ENCODE assay signal across 28 mouse cellular contexts in genomic region chr19:54429062-54429461, GRCm38 (mm10).
DNase-seq lines count a peak whose midpoint lies in the region; ATAC-seq lines count a peak whose summit lies in the region.
"Had no signal": no experiment of that assay in that cellular context is flagged by ENCODE, and none has a peak within 500 bp of the region (broad histone marks: within the 10 kb centered on the region; RNA-seq: fewer than 3 reads in every experiment).

No protein-coding gene starts in this region.

- no peaks in the 10 kb centered on the region for H3K27me3 ChIP-seq in embryonic facial prominence, embryonic 14.5 days (replicated peaks; ENCODE audit: control insufficient read depth, insufficient read depth, low read length)
- H3K27me3 ChIP-seq: liver, embryonic 15.5 days; stomach, embryonic 15.5 days had no signal

- WGBS in embryonic facial prominence, embryonic 14.5 days, result 31% methylated on average over 2 of the region's 2 CpGs

- H3K9ac ChIP-seq in embryonic facial prominence, embryonic 14.5 days (ENCODE audit: low read depth, low read length), result no peak overlapping the region
- H3K9ac ChIP-seq: hindbrain, embryonic 14.5 days; liver, embryonic 15.5 days; lung, embryonic 14.5 days; stomach, embryonic 15.5 days had no signal

- 0 out of 2 replicates have a peak, but pooled peaks cover 2% of the 10 kb centered on the region for H3K4me1 ChIP-seq in embryonic facial prominence, embryonic 14.5 days (ENCODE audit: control insufficient read depth, insufficient read depth, low read length)
- H3K4me1 ChIP-seq: liver, embryonic 15.5 days; stomach, embryonic 15.5 days had no signal

- H3K36me3 ChIP-seq in embryonic facial prominence, embryonic 14.5 days (ENCODE audit: control insufficient read depth, insufficient read depth, low read length), result no peaks in the 10 kb centered on the region
- H3K36me3 ChIP-seq: G1E; liver, embryonic 15.5 days; stomach, embryonic 15.5 days had no signal

- no peak overlapping the region for H3K4me2 ChIP-seq in embryonic facial prominence, embryonic 14.5 days (ENCODE audit: low read depth, low read length)
- H3K4me2 ChIP-seq: hindbrain, embryonic 14.5 days; liver, embryonic 15.5 days; lung, embryonic 14.5 days; midbrain, embryonic 11.5 days; stomach, embryonic 15.5 days had no signal

- peaks cover 13% of the 10 kb centered on the region for H3K9me3 ChIP-seq in embryonic facial prominence, embryonic 14.5 days (ENCODE audit: control insufficient read depth, low read length)
- H3K9me3 ChIP-seq: liver, embryonic 15.5 days; stomach, embryonic 15.5 days had no signal

- H3K4me3 ChIP-seq in embryonic facial prominence, embryonic 14.5 days (ENCODE audit: low read depth, low read length), result no peak overlapping the region
- H3K4me3 ChIP-seq: gastrocnemius, adult 2 months; liver, embryonic 15.5 days; stomach, embryonic 15.5 days had no signal

- H3K27ac ChIP-seq in embryonic facial prominence, embryonic 14.5 days (replicated peaks; ENCODE audit: low read depth, low read length), result no peak overlapping the region
- H3K27ac ChIP-seq: gastrocnemius, adult 2 months; hindbrain, embryonic 14.5 days; liver, embryonic 15.5 days; stomach, embryonic 15.5 days had no signal

- ATAC-seq in embryonic facial prominence, embryonic 14.5 days (ENCODE audit: low read depth), result no peak
- ATAC-seq: forebrain, embryonic 14.5 days; inflammation-experienced regulatory T-cells, adult 6 months; midbrain, embryonic 16.5 days; Patski had no signal

- peak; percentile 26 for DNase-seq in embryo, embryonic 10 days (ENCODE audit: low spot score)
- DNase-seq in embryo, embryonic 9.5 days (ENCODE audit: extremely low spot score), result no peak
- DNase-seq in embryo, embryonic 10.5 days (ENCODE audit: low spot score), result peak; percentile 29
- DNase-seq in embryonic facial prominence, embryonic 14.5 days (ENCODE audit: low spot score), result peak; percentile 68
- peak; percentile 20 for DNase-seq in mesoderm, embryonic 11.5 days (ENCODE audit: low read depth, low spot score)
- DNase-seq in cerebellum, adult 9-10 months, result no peak
- DNase-seq in heart, adult 18-20 months, result no peak
- DNase-seq: adrenal gland, postnatal 10 days; cerebellum, adult 11-12 months; cerebellum, postnatal 14 days; gastrocnemius, adult 2 months; gastrocnemius, postnatal 36 days; kidney, adult 2 months; kidney, postnatal 10 days; layer of hippocampus, postnatal 36 days; left cerebral cortex, postnatal 4 days; lung, embryonic 14.5 days; right cerebral cortex, postnatal 25 days; thymus, postnatal 14 days had no signal

Comparison
In these comparisons a context has a peak if more than half of its experiments do, and no peak if none do; other contexts are left out.
1. DNase-seq: peak in embryo, embryonic 10 days (single experiment), embryo, embryonic 10.5 days (single experiment), embryonic facial prominence, embryonic 14.5 days (single experiment) and mesoderm, embryonic 11.5 days (single experiment); none in embryo, embryonic 9.5 days (single experiment), cerebellum, adult 9-10 months (single experiment) and heart, adult 18-20 months (0 of 2).